Mouse (Mus musculus) MEL (cell line): ENCODE results near the gene Epb41.

Source experiments
- CTCF ChIP-seq, 3 experiments: IDR thresholded peaks in 2 of 3; conservative IDR thresholded peaks in 1 of 3; 2 replicates each; pipeline ENCODE4 v1.5.1; 2011 to 2012; ENCODE audit warnings: low read length in 3 of 3, low read depth in 2 of 3, mild to moderate bottlenecking in 2 of 3, improper control_type of control experiment in 1 of 3, inconsistent platforms in 1 of 3, mixed read lengths in 1 of 3, moderate library complexity in 1 of 3; ENCODE audit not compliant: control insufficient read depth in 1 of 3, insufficient read depth in 1 of 3, poor library complexity in 1 of 3, severe bottlenecking in 1 of 3
- EP300 ChIP-seq, 2 experiments: IDR thresholded peaks; 2 replicates each; pipeline ENCODE4 v1.6.1; 2011; ENCODE audit warnings: improper control_type of control experiment in 2 of 2, low read length in 2 of 2, low read depth in 1 of 2, mild to moderate bottlenecking in 1 of 2
- KAT2A ChIP-seq: conservative IDR thresholded peaks from 2 replicates; pipeline ENCODE4 v1.6.1; 2012; ENCODE audit warnings: low read depth, low read length, improper control_type of control experiment, inconsistent platforms
- MAZ ChIP-seq: IDR thresholded peaks from 2 replicates; pipeline ENCODE4 v1.6.1; 2012; ENCODE audit warnings: low read depth, mild to moderate bottlenecking, inconsistent platforms, low read length, improper control_type of control experiment
- MEF2A ChIP-seq: IDR thresholded peaks from 2 replicates; pipeline ENCODE4 v1.6.1; 2014; ENCODE audit warnings: low read depth, mild to moderate bottlenecking, inconsistent platforms, low read length, improper control_type of control experiment; ENCODE audit not compliant: poor library complexity, insufficient replicate concordance, severe bottlenecking; ENCODE audit errors: extremely low read depth
- POLR2A ChIP-seq, 2 experiments: IDR thresholded peaks; 2 replicates each; pipeline ENCODE4 v1.6.1; 2011 to 2012; ENCODE audit warnings: low read length in 2 of 2, mild to moderate bottlenecking in 2 of 2, control low read depth in 1 of 2, improper control_type of control experiment in 1 of 2, low read depth in 1 of 2, moderate library complexity in 1 of 2; ENCODE audit not compliant: control insufficient read depth in 1 of 2, insufficient read depth in 1 of 2, poor library complexity in 1 of 2
- RAD21 ChIP-seq: IDR thresholded peaks from 2 replicates; pipeline ENCODE4 v1.6.1; 2011; ENCODE audit warnings: mild to moderate bottlenecking, low read depth, low read length, improper control_type of control experiment
- SMC3 ChIP-seq: IDR thresholded peaks from 2 replicates; pipeline ENCODE4 v1.6.1; 2011; ENCODE audit warnings: low read depth, low read length, improper control_type of control experiment
- ZC3H11A ChIP-seq: IDR thresholded peaks from 2 replicates; pipeline ENCODE4 v1.6.1; 2012; ENCODE audit warnings: low read depth, mild to moderate bottlenecking, inconsistent platforms, low read length, improper control_type of control experiment
- ZNF384 ChIP-seq: IDR thresholded peaks from 2 replicates; pipeline ENCODE4 v1.6.1; 2012; ENCODE audit warnings: low read depth, mild to moderate bottlenecking, inconsistent platforms, low read length, improper control_type of control experiment

GRCm38 (mm10) chr4:131899180-131899554, 176.0 kb downstream of the Epb41 start:
- no peak for TF ChIP-seq ZNF384
- TF ChIP-seq EP300 (IDR thresholded peaks at IDR 0.05; ENCODE audit: low read depth in 1 of 2, low read length in 2 of 2) = no peak
- TF ChIP-seq MAZ = no peak
- no peak for TF ChIP-seq CTCF (IDR thresholded peaks at IDR 0.05 in 2 of 3, conservative IDR thresholded peaks at IDR 0.05 in 1 of 3; ENCODE audit: control insufficient read depth in 1 of 3, insufficient read depth in 1 of 3, low read depth in 2 of 3, low read length in 3 of 3, poor library complexity in 1 of 3, severe bottlenecking in 1 of 3)
- TF ChIP-seq KAT2A = no peak
- TF ChIP-seq POLR2A (IDR thresholded peaks at IDR 0.05; ENCODE audit: control insufficient read depth in 1 of 2, insufficient read depth in 1 of 2, low read depth in 1 of 2, low read length in 2 of 2, poor library complexity in 1 of 2) = no peak
- TF ChIP-seq SMC3 = no peak
- TF ChIP-seq MEF2A = no peak
- no peak for TF ChIP-seq RAD21
- TF ChIP-seq ZC3H11A = no peak
